Mouse (Mus musculus): ENCODE data around the gene Slamf9. TPM values are rescaled to one million over a fixed set of nuclear protein-coding genes. Genes with fewer than 3 reads are reported as not detected.
A peak's percentile ranks its signal among the peaks of the same experiment; 100 is the strongest.

Slamf9 gene
- polyA plus RNA-seq, 1 experiment from 2014 or later, result 1.0 TPM

- Histone ChIP-seq H3K27me3 (ENCODE audit: control insufficient read depth, insufficient read depth, low read depth, low read length) (peaks cover 4% of the 10 kb centered on the region), H3K9me3 (replicated peaks; ENCODE audit: control insufficient read depth, low read length) (no peaks in the 10 kb centered on the region), H3K27ac (ENCODE audit: low read length) (peak overlapping the region; percentile 77), H3K4me1 (ENCODE audit: control insufficient read depth, low read depth, low read length) (peaks cover 27% of the 10 kb centered on the region), H3K4me3 (ENCODE audit: low read depth, low read length) (peak overlapping the region; percentile 67), H3K4me2 (ENCODE audit: low read depth, low read length) (peak overlapping the region; percentile 64), H3K36me3 (ENCODE audit: control insufficient read depth, insufficient read depth) (peaks cover 6% of the 10 kb centered on the region), H3K9ac (ENCODE audit: low read depth, low read length) (peak overlapping the region; percentile 19; the same call in 1 of the 2 replicates)
- WGBS (ENCODE audit: insufficient replicate concordance), result 15% methylated on average over 12 of the region's 13 CpGs
- ATAC-seq (ENCODE audit: low read depth), result no peak
Observed at GRCm38 (mm10) chr1:172502145-172503110, 27.3 kb downstream of the Slamf9 start.

- 32% methylated on average over 14 of the region's 14 CpGs for WGBS (ENCODE audit: insufficient replicate concordance)
- ATAC-seq (ENCODE audit: low read depth), result no peak
- peak overlapping the region; percentile 19; the same call in 1 of the 2 replicates for H3K9ac ChIP-seq (ENCODE audit: low read depth, low read length)
- H3K4me3 ChIP-seq (ENCODE audit: low read depth, low read length), result peak overlapping the region; percentile 67
- peaks cover 4% of the 10 kb centered on the region for H3K27me3 ChIP-seq (ENCODE audit: control insufficient read depth, insufficient read depth, low read depth, low read length)
- H3K27ac ChIP-seq (ENCODE audit: low read length), result peak overlapping the region; percentile 77
- peaks cover 6% of the 10 kb centered on the region for H3K36me3 ChIP-seq (ENCODE audit: control insufficient read depth, insufficient read depth)
- H3K4me1 ChIP-seq (ENCODE audit: control insufficient read depth, low read depth, low read length), result peaks cover 27% of the 10 kb centered on the region
- H3K4me2 ChIP-seq (ENCODE audit: low read depth, low read length), result peak overlapping the region; percentile 64
- no peaks in the 10 kb centered on the region for H3K9me3 ChIP-seq (replicated peaks; ENCODE audit: control insufficient read depth, low read length)
Observed at GRCm38 (mm10) chr1:172503111-172503997, 28.2 kb downstream of the Slamf9 start.

- WGBS (ENCODE audit: insufficient replicate concordance), result 68% methylated on average over 8 of the region's 8 CpGs
- no peak for ATAC-seq (ENCODE audit: low read depth)
- Histone ChIP-seq H3K27me3 (ENCODE audit: control insufficient read depth, insufficient read depth, low read depth, low read length) (peaks cover 4% of the 10 kb centered on the region), H3K9me3 (replicated peaks; ENCODE audit: control insufficient read depth, low read length) (no peaks in the 10 kb centered on the region), H3K36me3 (ENCODE audit: control insufficient read depth, insufficient read depth) (peaks cover 6% of the 10 kb centered on the region), H3K4me3 (ENCODE audit: low read depth, low read length) (no peak overlapping the region), H3K4me1 (ENCODE audit: control insufficient read depth, low read depth, low read length) (peaks cover 25% of the 10 kb centered on the region), H3K4me2 (ENCODE audit: low read depth, low read length) (no peak overlapping the region), H3K27ac (ENCODE audit: low read length) (no peak overlapping the region), H3K9ac (ENCODE audit: low read depth, low read length) (no peak overlapping the region)
Observed at GRCm38 (mm10) chr1:172504756-172505155, 29.6 kb downstream of the Slamf9 start.

GRCm38 (mm10) chr1:172507001-172507400 is 31.8 kb downstream of the Slamf9 start:
- peaks cover 6% of the 10 kb centered on the region for H3K36me3 ChIP-seq (ENCODE audit: control insufficient read depth, insufficient read depth)
- no peak for ATAC-seq (ENCODE audit: low read depth)
- H3K4me1 ChIP-seq (ENCODE audit: control insufficient read depth, low read depth, low read length), result peaks cover 20% of the 10 kb centered on the region
- H3K9ac ChIP-seq (ENCODE audit: low read depth, low read length), result no peak overlapping the region
- H3K4me2 ChIP-seq (ENCODE audit: low read depth, low read length), result no peak overlapping the region
- 48% methylated on average over 5 of the region's 5 CpGs for WGBS (ENCODE audit: insufficient replicate concordance)
- no peak overlapping the region for H3K27ac ChIP-seq (ENCODE audit: low read length)
- no peaks in the 10 kb centered on the region for H3K9me3 ChIP-seq (replicated peaks; ENCODE audit: control insufficient read depth, low read length)
- H3K4me3 ChIP-seq (ENCODE audit: low read depth, low read length), result no peak overlapping the region
- H3K27me3 ChIP-seq (ENCODE audit: control insufficient read depth, insufficient read depth, low read depth, low read length), result no peaks in the 10 kb centered on the region

GRCm38 (mm10) chr1:172507701-172508100 is 32.5 kb downstream of the Slamf9 start:
- no peak for ATAC-seq (ENCODE audit: low read depth)
- H3K9ac ChIP-seq (ENCODE audit: low read depth, low read length), result no peak overlapping the region
- peaks cover 6% of the 10 kb centered on the region for H3K36me3 ChIP-seq (ENCODE audit: control insufficient read depth, insufficient read depth)
- H3K27ac ChIP-seq (ENCODE audit: low read length), result no peak overlapping the region
- H3K4me1 ChIP-seq (ENCODE audit: control insufficient read depth, low read depth, low read length), result peaks cover 17% of the 10 kb centered on the region
- WGBS (ENCODE audit: insufficient replicate concordance), result 62% methylated on average over 3 of the region's 3 CpGs
- no peak overlapping the region for H3K4me2 ChIP-seq (ENCODE audit: low read depth, low read length)
- H3K9me3 ChIP-seq (replicated peaks; ENCODE audit: control insufficient read depth, low read length), result no peaks in the 10 kb centered on the region
- H3K4me3 ChIP-seq (ENCODE audit: low read depth, low read length), result no peak overlapping the region
- no peaks in the 10 kb centered on the region for H3K27me3 ChIP-seq (ENCODE audit: control insufficient read depth, insufficient read depth, low read depth, low read length)

- no peaks in the 10 kb centered on the region for H3K27me3 ChIP-seq (ENCODE audit: control insufficient read depth, insufficient read depth, low read depth, low read length)
- 13% methylated on average over 2 of the region's 2 CpGs for WGBS (ENCODE audit: insufficient replicate concordance)
- no peak overlapping the region for H3K9ac ChIP-seq (ENCODE audit: low read depth, low read length)
- H3K9me3 ChIP-seq (replicated peaks; ENCODE audit: control insufficient read depth, low read length), result no peaks in the 10 kb centered on the region
- H3K4me1 ChIP-seq (ENCODE audit: control insufficient read depth, low read depth, low read length), result peaks cover 17% of the 10 kb centered on the region
- H3K27ac ChIP-seq (ENCODE audit: low read length), result no peak overlapping the region
- no peak overlapping the region for H3K4me3 ChIP-seq (ENCODE audit: low read depth, low read length)
- peak; percentile 20; the same call in 1 of the 2 replicates for ATAC-seq (ENCODE audit: low read depth)
- H3K36me3 ChIP-seq (ENCODE audit: control insufficient read depth, insufficient read depth), result peaks cover 6% of the 10 kb centered on the region
- H3K4me2 ChIP-seq (ENCODE audit: low read depth, low read length), result no peak overlapping the region
Observed at GRCm38 (mm10) chr1:172508172-172508571, 33.0 kb downstream of the Slamf9 start.

GRCm38 (mm10) chr1:172509235-172509634 is 34.1 kb downstream of the Slamf9 start:
- no peak overlapping the region for H3K4me2 ChIP-seq (ENCODE audit: low read depth, low read length)
- H3K4me1 ChIP-seq (ENCODE audit: control insufficient read depth, low read depth, low read length), result peaks cover 10% of the 10 kb centered on the region
- ATAC-seq (ENCODE audit: low read depth), result no peak
- peaks cover 6% of the 10 kb centered on the region for H3K36me3 ChIP-seq (ENCODE audit: control insufficient read depth, insufficient read depth)
- H3K27ac ChIP-seq (ENCODE audit: low read length), result no peak overlapping the region
- H3K9ac ChIP-seq (ENCODE audit: low read depth, low read length), result no peak overlapping the region
- WGBS (ENCODE audit: insufficient replicate concordance), result 72% methylated on average over 5 of the region's 5 CpGs
- H3K27me3 ChIP-seq (ENCODE audit: control insufficient read depth, insufficient read depth, low read depth, low read length), result no peaks in the 10 kb centered on the region
- no peak overlapping the region for H3K4me3 ChIP-seq (ENCODE audit: low read depth, low read length)
- no peaks in the 10 kb centered on the region for H3K9me3 ChIP-seq (replicated peaks; ENCODE audit: control insufficient read depth, low read length)

- Histone ChIP-seq H3K4me3 (ENCODE audit: low read depth, low read length) (no peak overlapping the region; the same call in 1 of the 2 replicates), H3K4me1 (ENCODE audit: control insufficient read depth, low read depth, low read length) (peaks cover 9% of the 10 kb centered on the region), H3K9me3 (replicated peaks; ENCODE audit: control insufficient read depth, low read length) (no peaks in the 10 kb centered on the region), H3K4me2 (ENCODE audit: low read depth, low read length) (peak overlapping the region; percentile 36), H3K9ac (ENCODE audit: low read depth, low read length) (no peak overlapping the region), H3K27me3 (ENCODE audit: control insufficient read depth, insufficient read depth, low read depth, low read length) (no peaks in the 10 kb centered on the region), H3K36me3 (ENCODE audit: control insufficient read depth, insufficient read depth) (peaks cover 5% of the 10 kb centered on the region), H3K27ac (ENCODE audit: low read length) (peak overlapping the region; percentile 67)
- peak; percentile 17; the same call in 1 of the 2 replicates for ATAC-seq (ENCODE audit: low read depth)
- WGBS (ENCODE audit: insufficient replicate concordance), result 43% methylated on average over 8 of the region's 8 CpGs
Observed at GRCm38 (mm10) chr1:172509983-172510382, 34.8 kb downstream of the Slamf9 start.

Measured in liver, embryonic 16.5 days (tissue).